Mouse (Mus musculus) erythroblast, embryonic 14.5 days (primary cell): ENCODE measurements around the gene Nol7.

ENCODE experiments used
- GATA1 ChIP-seq: IDR thresholded peaks from 2 replicates; pipeline ENCODE4 v1.6.1; 2012; ENCODE audit warnings: low read length, inconsistent platforms, mixed read lengths
- TAL1 ChIP-seq: IDR thresholded peaks from 3 replicates; pipeline ENCODE4 v1.6.1; 2012; ENCODE audit warnings: low read length, inconsistent platforms, mixed read lengths

GRCm38 (mm10) chr13:43379989-43380388, 18.2 kb upstream of the Nol7 start:
- no peak for TF ChIP-seq TAL1
- TF ChIP-seq GATA1 = no peak
